Mouse (Mus musculus): ENCODE data around the gene Bud23.

GRCm38 (mm10) chr5:135053356-135053755 is 11.4 kb downstream of the Bud23 start:
- TF ChIP-seq CTCF (IDR thresholded peaks at IDR 0.05 in 2 of 3, conservative IDR thresholded peaks at IDR 0.05 in 1 of 3; ENCODE audit: control insufficient read depth in 1 of 3, insufficient read depth in 1 of 3, low read depth in 2 of 3, low read length in 3 of 3, poor library complexity in 1 of 3, severe bottlenecking in 1 of 3) = no peak
- TF ChIP-seq MAX (IDR thresholded peaks at IDR 0.05; ENCODE audit: low read length) = no peak
- TF ChIP-seq ELF1 (IDR thresholded peaks at IDR 0.05; ENCODE audit: low read depth, low read length) = no peak
- TF ChIP-seq EP300 (IDR thresholded peaks at IDR 0.05; ENCODE audit: low read depth in 1 of 2, low read length in 2 of 2) = no peak
- TF ChIP-seq MAZ (IDR thresholded peaks at IDR 0.05; ENCODE audit: low read depth, low read length) = no peak
- TF ChIP-seq MYC (IDR thresholded peaks at IDR 0.05; ENCODE audit: low read depth, low read length) = no peak
- TF ChIP-seq MEF2A (IDR thresholded peaks at IDR 0.05; ENCODE audit: extremely low read depth, insufficient replicate concordance, low read depth, low read length, poor library complexity, severe bottlenecking) = no peak
- TF ChIP-seq POLR2A (IDR thresholded peaks at IDR 0.05; ENCODE audit: control insufficient read depth in 1 of 2, insufficient read depth in 1 of 2, low read depth in 1 of 2, low read length in 2 of 2, poor library complexity in 1 of 2) = no peak
- no peak for TF ChIP-seq TBP (IDR thresholded peaks at IDR 0.05; ENCODE audit: low read depth, low read length)
